In the genomic region with DNA sequence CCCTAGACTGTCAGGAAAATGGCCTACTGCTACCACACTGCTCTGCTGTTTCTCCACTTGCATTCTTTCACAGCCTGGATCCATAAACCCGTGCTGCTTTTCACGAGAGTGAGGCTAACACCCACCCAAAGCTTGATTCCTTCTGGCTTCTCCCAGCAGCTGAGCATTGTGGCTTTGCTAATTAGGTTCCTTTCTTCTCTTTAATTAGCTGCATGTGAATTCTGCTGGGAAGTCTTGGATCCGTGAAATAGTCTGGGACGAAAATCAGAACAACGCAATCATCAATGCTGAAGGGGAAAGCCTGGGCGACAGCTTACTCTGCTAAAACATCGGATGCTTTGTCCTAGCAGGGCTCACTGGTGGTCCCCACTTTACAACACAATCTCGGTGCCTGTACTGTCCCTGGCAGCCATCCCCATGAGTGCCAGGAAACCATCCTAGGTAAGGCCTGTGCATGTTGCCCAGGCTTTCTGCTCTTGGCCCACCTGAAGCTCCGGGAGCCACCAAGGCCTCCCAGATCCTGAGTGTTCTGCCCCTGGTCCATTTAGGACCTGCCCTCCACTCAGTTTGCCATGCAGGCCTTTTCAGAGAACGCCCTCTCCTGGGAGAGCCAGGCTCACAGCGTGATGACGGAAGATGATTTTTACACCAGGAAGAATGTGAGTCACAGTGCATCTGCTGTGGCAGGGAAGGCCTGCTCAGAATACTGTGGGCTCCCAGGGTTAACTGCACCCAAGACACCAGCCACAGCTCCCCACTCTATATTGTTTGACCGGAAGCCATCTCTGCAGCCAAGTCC, we compare ENCODE assay signal across 13 mouse cellular contexts. TPM values are rescaled to one million over a fixed set of nuclear protein-coding genes. Genes with fewer than 3 reads are reported as not detected.
DNase-seq lines count a peak whose midpoint lies in the region; ATAC-seq lines count a peak whose summit lies in the region.
"Had no signal": no experiment of that assay in that cellular context is flagged by ENCODE, and none has a peak within 500 bp of the region (broad histone marks: within the 10 kb centered on the region; RNA-seq: fewer than 3 reads in every experiment).

No protein-coding gene starts in this region.

- no peaks in the 10 kb centered on the region for H3K9me3 ChIP-seq in hindbrain, embryonic 11.5 days (ENCODE audit: control insufficient read depth, low read length)
- no peaks in the 10 kb centered on the region for H3K9me3 ChIP-seq in limb, embryonic 12.5 days

- 62% methylated on average over 13 of the region's 13 CpGs for WGBS in hindbrain, embryonic 11.5 days
- WGBS in limb, embryonic 12.5 days = 48% methylated on average over 13 of the region's 13 CpGs

- no peaks in the 10 kb centered on the region for H3K36me3 ChIP-seq in hindbrain, embryonic 11.5 days (ENCODE audit: control insufficient read depth, insufficient read depth, low read length)
- no peaks in the 10 kb centered on the region for H3K36me3 ChIP-seq in limb, embryonic 12.5 days

- 0 out of 2 replicates have a peak overlapping the region, but pooled peaks have one; percentile 17 for H3K27ac ChIP-seq in hindbrain, embryonic 11.5 days (ENCODE audit: low read depth, low read length)
- H3K27ac ChIP-seq in limb, embryonic 12.5 days = peak overlapping the region; percentile 60; the same call in 1 of the 2 replicates

- ATAC-seq in hindbrain, embryonic 11.5 days (ENCODE audit: low FRiP score) = no peak
- no peak for ATAC-seq in limb, embryonic 12.5 days (ENCODE audit: insufficient number of reproducible peaks, insufficient read depth, low FRiP score, low TSS enrichment, low read depth)
- ATAC-seq: Patski had no signal

- no peak overlapping the region for H3K4me3 ChIP-seq in hindbrain, embryonic 11.5 days (ENCODE audit: low read depth, low read length)
- no peak overlapping the region for H3K4me3 ChIP-seq in limb, embryonic 12.5 days (replicated peaks)

- H3K4me2 ChIP-seq in hindbrain, embryonic 11.5 days (replicated peaks; ENCODE audit: low read depth, low read length) = no peak overlapping the region
- no peak overlapping the region for H3K4me2 ChIP-seq in limb, embryonic 12.5 days
- H3K4me2 ChIP-seq: heart, embryonic 11.5 days had no signal

- no peaks in the 10 kb centered on the region for H3K27me3 ChIP-seq in hindbrain, embryonic 11.5 days (ENCODE audit: control insufficient read depth, insufficient read depth, low read length)
- no peaks in the 10 kb centered on the region for H3K27me3 ChIP-seq in limb, embryonic 12.5 days
- H3K27me3 ChIP-seq: Patski had no signal

- no peak overlapping the region for H3K9ac ChIP-seq in hindbrain, embryonic 11.5 days (ENCODE audit: low read depth, low read length)
- no peak overlapping the region for H3K9ac ChIP-seq in limb, embryonic 12.5 days (replicated peaks)

- peaks cover 3% of the 10 kb centered on the region; the same call in 1 of the 2 replicates for H3K4me1 ChIP-seq in hindbrain, embryonic 11.5 days (replicated peaks; ENCODE audit: control insufficient read depth, insufficient read depth, low read length)
- peaks cover 21% of the 10 kb centered on the region for H3K4me1 ChIP-seq in limb, embryonic 12.5 days (replicated peaks)

- peak; percentile 66 for DNase-seq in layer of hippocampus, adult 11-12 months (ENCODE audit: low spot score)
- DNase-seq in layer of hippocampus, adult 9-10 months (ENCODE audit: low spot score) = no peak
- DNase-seq in hindbrain, embryonic 11.5 days (ENCODE audit: low spot score) = no peak
- peak; percentile 66 to 74 for DNase-seq in right cerebral cortex, postnatal 36 days (ENCODE audit: low spot score in 2 of 2)
- DNase-seq in testis, postnatal 14 days (ENCODE audit: low spot score) = no peak
- no peak for DNase-seq in spleen, postnatal 10 days (ENCODE audit: low spot score in 2 of 2)
- DNase-seq in adipocyte (ENCODE audit: low spot score) = no peak
- DNase-seq: kidney, adult 8-10 months; spleen, adult 18-20 months had no signal

RNA-seq across cellular contexts. Expression of a gene that starts 12.3 kb away (rescaled TPM):
- 164 and 210 TPM in 2 replicates for polyA plus RNA-seq in hindbrain, embryonic 11.5 days (2014; fragmentation: Nextera tagmentation; extraction: Ambion mirVana)
- polyA plus RNA-seq in limb, embryonic 12.5 days (2016; fragmentation: Nextera tagmentation; extraction: Ambion mirVana) = 2.2 and 2.7 TPM in 2 replicates
- polyA plus RNA-seq: liver, adult 2 months had no signal

RNA-seq across cellular contexts. Expression of a gene that starts 14.3 kb away (rescaled TPM):
- 15.5 and 19.7 TPM in 2 replicates for polyA plus RNA-seq in hindbrain, embryonic 11.5 days (2014; fragmentation: Nextera tagmentation; extraction: Ambion mirVana)
- 1.1 and 2.8 TPM in 2 replicates for polyA plus RNA-seq in limb, embryonic 12.5 days (2016; fragmentation: Nextera tagmentation; extraction: Ambion mirVana)
- polyA plus RNA-seq: liver, adult 2 months had no signal

RNA-seq across cellular contexts. Expression of a gene that starts 22.1 kb away (rescaled TPM):
- polyA plus RNA-seq in hindbrain, embryonic 11.5 days (2014; fragmentation: Nextera tagmentation; extraction: Ambion mirVana) = 0.18 and 0.56 TPM in 2 replicates
- polyA plus RNA-seq in limb, embryonic 12.5 days (2016; fragmentation: Nextera tagmentation; extraction: Ambion mirVana) = 0.33 and 0.34 TPM in 2 replicates

RNA-seq across cellular contexts. Expression of a gene that starts 22.7 kb away (rescaled TPM):
- polyA plus RNA-seq in hindbrain, embryonic 11.5 days (2014; fragmentation: Nextera tagmentation; extraction: Ambion mirVana) = 70.5 and 72.1 TPM in 2 replicates
- polyA plus RNA-seq in limb, embryonic 12.5 days (2016; fragmentation: Nextera tagmentation; extraction: Ambion mirVana) = 69.3 and 69.9 TPM in 2 replicates

RNA-seq across cellular contexts. Expression of a gene that starts 52.8 kb away (rescaled TPM):
- 51.5 and 58.7 TPM in 2 replicates for polyA plus RNA-seq in hindbrain, embryonic 11.5 days (2014; fragmentation: Nextera tagmentation; extraction: Ambion mirVana)
- 8.5 and 8.6 TPM in 2 replicates for polyA plus RNA-seq in limb, embryonic 12.5 days (2016; fragmentation: Nextera tagmentation; extraction: Ambion mirVana)

Comparison
In these comparisons a context has a peak if more than half of its experiments do, and no peak if none do; other contexts are left out.
1. DNase-seq: peak in layer of hippocampus, adult 11-12 months (single experiment) and right cerebral cortex, postnatal 36 days (2 of 2); none in layer of hippocampus, adult 9-10 months (single experiment), hindbrain, embryonic 11.5 days (single experiment), testis, postnatal 14 days (single experiment), spleen, postnatal 10 days (0 of 2) and adipocyte (single experiment).
2. RNA of a gene that starts 12.3 kb away (polyA plus RNA-seq): 164 to 210 TPM in hindbrain, embryonic 11.5 days; 2.2 to 2.7 TPM in limb, embryonic 12.5 days; every median in the first group is over 10 times any median in the second.